Mouse (Mus musculus) urinary bladder, postnatal 4 days (tissue): ENCODE measurements at regions not wholly inside any gene's neighbourhood (a gene's known extent, or its start where the extent isn't known, plus 50 kb on each side); places are given as distances from the start of the nearest gene placed in this dataset.

Source experiments
- DNase-seq, 2 experiments: peaks; one replicate each; pipeline ENCODE4 v3.0.0; 2021 to 2022; ENCODE audit warnings: low spot score in 2 of 2

GRCm38 (mm10) chr6:93257130-93257841 is 314.0 kb upstream of the Adamts9 start:
- DNase-seq = no peak

- DNase-seq = no peak
Observed at GRCm38 (mm10) chr6:93253746-93254145, 310.5 kb upstream of the Adamts9 start.

DNA sequence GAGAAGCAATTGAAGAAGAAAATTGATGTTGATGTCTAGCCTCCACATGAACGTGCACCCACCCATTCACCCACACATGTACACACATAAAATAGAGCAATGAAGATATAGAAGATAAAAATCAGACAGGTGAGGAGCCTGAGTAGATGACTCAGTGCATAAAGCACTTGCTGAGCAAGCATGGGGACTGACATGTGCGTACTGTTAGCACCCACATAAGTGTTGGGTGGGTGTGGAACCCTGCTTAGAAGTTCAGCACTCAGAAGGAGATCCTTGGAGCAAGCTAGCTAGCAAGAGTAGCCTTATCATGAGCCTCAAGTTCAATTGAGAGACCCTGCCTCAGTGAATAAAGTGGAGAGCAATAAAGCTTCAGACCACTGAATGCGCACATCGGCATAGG is 305.7 kb upstream of the Adamts9 start:
- DNase-seq = no peak

GRCm38 (mm10) chr6:93246498-93247242 is 303.4 kb upstream of the Adamts9 start:
- DNase-seq = no peak

DNA sequence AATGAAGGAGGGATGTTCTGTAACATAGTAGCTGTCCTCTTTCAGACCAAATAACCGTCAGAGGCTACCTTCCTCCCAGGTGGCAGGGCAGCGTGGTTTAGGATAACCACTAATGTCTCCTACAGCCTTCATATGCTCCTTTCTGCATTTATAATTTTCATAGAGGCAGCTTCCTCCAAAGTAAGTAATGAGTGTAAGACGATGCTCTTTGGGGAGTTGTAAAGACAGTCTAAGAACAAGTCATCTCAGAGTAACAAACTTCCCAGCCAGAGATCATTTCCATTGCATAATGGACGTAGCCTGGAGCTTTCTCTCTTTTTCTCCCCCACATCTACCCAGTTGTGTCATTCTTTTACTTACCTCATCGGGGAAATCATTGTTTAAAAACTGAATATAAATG is 292.3 kb upstream of the Adamts9 start:
- DNase-seq = no peak

GRCm38 (mm10) chr6:93232636-93233035 is 289.3 kb upstream of the Adamts9 start:
- no peak for DNase-seq

- no peak for DNase-seq
Observed at GRCm38 (mm10) chr6:93230450-93230849, 287.2 kb upstream of the Adamts9 start.

DNA sequence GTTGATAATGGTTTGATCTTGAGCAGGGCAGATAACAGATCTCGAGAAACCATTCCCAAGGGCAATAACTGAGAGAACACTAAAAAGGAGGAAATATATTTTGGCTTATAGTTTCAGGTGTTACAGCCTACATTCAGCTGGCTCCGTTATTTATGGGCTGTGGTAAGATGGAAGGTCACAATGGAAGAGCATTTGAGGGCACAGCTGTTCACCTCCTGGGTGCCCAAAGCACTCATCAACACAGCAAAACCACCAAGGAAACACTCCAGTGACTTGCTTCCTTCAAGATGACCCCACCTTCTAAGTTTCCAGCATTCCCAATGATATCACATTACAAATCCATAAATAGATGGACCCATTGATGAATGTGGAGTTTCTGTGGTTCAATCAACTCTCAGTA is 286.0 kb upstream of the Adamts9 start:
- DNase-seq = no peak

DNA sequence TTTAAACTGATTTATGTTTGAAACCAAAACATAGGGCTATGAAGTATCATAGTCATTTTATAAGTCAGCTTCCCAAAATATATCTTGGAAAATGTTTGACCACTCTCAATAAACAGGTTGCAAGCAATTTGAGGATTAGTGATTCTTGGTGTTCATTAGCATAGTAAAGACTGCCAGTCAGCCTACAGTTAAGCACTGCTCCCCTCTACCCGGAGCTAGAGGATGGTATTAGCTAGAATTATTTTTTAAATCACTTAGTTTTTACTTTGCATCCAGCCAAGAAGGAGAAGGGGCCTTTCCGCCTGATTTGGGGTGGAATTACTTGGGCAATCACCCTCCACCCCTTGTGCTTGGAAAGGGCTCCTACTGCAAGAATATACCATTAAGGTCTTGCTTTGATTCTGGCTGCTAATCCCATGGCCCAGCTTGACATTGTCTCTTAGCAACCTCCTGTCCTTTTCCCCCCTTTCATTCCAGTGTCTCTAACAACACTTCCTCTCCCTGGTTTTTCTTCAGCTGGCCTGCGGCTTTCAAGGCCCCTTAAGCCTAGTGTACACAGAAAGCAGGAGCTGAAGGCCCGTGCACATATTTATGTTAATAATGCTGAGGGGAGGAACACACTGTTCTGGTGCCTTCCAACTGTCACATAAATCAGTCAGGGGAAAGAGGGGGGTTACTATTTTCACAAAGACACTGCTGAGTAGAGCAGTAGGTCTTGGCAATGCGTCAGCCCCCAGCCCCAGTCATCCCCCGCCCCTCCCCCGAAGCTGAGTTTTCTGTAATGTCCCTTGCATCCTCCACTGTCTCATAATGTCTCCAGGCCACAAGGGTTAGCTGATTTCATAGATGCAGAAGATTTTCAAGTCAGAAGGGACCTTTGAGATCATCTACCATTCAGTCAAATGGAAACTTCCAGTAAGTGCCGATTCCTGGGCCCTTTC is 280.6 kb upstream of the Adamts9 start:
- DNase-seq = peak in 1 of 2 experiments; percentile 27

DNA sequence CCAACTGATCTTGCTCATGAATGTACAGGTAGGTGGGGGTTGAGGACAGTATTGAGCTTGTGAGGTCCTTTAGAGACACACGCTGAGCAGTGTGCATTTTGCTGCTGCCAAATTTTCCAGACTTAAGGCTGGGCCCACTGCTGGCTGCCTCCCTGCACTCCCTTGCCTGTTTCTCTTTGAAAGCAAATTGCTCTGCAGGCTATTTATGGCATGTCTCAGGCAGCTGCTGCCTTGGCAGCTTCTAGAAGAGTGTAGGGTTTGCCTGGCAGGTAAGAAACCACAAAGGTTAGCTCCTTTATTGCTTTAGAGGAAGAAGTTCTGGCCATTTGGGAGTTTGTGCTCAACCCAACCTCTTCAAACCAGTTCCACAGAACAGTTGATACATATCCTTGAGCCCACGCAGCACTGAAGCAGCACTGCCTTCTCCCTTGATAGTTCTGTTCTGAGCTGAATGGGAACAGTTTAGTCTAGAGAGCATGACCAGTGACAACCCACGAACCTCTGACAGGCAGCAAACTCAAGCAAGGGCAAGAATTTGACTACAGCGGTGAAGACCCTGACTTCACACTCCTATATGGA is 274.8 kb upstream of the Adamts9 start:
- no peak for DNase-seq

DNA sequence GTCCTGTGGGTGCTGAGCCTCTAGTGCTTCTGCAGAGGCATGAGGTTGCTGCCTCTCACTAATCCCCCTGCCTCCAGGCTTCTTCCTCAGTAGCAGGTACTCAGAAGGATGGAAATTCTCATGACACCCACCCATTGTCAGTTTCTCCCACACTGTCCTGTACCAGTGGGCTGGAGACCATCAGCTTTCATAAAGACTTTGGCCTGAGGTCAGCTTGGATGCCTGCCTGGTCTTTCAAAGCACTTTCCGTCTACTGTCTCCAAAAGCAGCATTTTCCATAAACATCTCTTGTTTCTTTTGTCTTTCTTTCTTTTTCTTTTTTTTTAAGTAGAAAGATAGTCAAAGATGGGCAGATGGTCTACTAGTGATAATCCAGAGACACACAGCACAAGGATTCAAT is 257.6 kb upstream of the Adamts9 start:
- DNase-seq = no peak

DNA sequence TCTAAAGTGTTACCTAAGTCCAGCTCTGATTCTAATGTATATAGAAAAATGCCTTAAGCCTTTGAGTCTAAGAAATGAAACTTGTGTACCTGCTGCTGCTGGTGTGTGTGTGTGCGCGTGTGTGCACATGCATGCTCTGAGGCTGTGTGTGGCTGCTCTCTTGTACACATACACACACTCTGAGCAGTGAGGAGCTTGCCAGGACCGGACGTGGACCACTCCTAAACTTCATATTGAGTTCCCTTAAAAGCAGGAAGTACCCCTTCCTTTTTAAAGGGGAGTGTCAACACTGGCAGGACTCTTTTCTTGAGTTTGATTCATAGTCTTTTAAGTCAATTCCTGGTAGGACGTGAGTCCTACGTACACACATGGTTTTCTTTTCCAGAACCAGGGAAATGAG is 251.4 kb upstream of the Adamts9 start:
- DNase-seq = no peak

- no peak for DNase-seq
Observed at GRCm38 (mm10) chr6:93192980-93193379, 249.7 kb upstream of the Adamts9 start.

- DNase-seq = no peak
Observed at GRCm38 (mm10) chr6:93190986-93191385, 247.7 kb upstream of the Adamts9 start.

- DNase-seq = peak in 1 of 2 experiments; percentile 30
Observed at GRCm38 (mm10) chr6:93168526-93168925, 225.2 kb upstream of the Adamts9 start.

DNA sequence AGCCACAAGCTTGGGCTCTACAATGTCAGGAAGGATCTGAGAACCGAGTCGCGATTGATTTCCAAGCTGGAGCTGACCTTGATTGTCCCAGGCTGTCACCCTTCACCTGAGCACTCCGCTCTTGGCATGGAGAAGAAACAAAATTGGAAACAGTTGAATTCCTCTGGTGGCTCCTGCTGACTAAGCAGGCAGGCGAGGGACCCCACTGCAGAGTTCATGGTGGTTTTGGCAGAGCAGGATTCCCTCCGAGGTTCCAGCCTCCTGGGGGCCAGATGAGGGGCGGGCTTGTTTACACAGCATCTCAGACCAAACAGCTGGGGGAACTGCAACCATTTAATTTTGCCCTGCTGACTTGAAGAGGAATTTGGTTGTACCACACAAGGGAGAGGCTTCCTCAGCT is 224.0 kb upstream of the Adamts9 start:
- DNase-seq = peak in 1 of 2 experiments; percentile 28

DNA sequence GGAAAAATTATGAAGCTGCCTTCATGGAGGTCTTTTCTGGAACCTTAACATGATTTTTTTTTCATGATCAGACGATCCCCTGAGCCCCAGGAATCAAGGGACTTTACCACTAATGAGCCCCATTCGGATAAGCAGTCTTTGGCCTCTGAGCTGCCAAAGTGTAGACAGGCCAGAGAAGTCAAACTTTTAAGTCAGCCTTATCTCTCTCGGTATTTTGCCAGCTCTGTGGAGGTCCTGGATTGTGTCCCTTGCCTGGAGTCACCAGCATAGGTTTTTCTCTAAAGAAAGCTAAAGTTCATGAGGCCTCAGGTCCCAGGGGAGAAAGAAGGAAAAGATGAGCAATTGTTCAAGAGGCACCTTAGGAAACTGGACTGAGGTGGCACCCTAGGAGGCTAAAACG is 222.7 kb upstream of the Adamts9 start:
- no peak for DNase-seq

DNA sequence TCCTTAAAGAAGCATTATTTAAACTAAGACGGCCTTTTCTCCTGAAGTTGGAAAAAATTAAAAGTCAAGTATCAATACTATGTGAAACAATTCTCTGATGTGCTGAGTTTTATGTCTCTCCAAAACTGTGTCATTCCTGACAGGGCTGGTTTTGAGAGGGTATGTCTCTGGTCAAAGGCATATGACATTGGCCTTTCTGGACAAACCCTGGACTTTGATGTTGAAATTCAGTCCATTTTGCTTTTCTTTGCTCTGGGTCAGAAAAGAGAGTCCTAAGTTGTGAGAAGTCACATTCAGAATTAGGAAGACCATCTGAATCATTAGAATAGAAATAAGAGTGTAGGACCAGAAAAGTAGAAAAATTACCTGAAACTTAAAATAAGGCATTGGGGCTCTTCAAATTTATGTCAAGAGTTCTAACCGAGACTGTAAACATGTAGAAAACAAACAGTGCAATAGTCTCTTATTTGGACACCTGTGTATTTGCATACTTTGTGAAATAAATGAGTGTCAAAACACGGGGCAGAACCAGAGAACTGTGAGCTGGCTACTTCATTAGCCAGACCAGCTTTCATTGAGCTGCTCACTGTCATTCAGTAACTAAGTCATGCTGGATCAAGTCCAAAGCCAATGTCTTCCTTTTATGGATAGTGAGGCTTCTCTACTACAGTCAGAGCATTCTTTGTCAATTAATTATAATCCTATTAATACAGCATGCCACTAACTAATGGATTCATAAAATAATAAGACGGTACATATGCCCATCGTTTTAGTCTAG is 209.3 kb upstream of the Adamts9 start:
- no peak for DNase-seq

DNA sequence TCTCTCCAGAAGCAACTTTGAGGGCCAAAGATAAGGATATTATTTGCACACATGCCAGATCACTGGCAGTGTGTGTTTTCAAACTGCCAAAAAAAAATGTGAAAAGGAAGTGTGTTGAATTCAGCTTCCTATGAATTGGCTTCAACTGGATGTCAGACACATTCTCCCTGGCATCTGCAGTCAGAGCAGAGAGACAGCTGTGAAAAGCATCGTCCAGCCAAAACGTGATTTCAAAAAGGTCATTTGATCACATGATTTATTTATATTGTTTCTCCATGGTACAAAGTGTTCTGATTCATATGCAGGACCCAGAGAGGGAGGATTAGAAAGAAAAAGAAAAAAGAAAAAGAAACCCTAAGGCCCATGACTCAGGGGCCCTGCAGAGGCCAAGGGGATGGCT is 207.2 kb upstream of the Adamts9 start:
- no peak for DNase-seq

GRCm38 (mm10) chr6:93149956-93150355 is 206.7 kb upstream of the Adamts9 start:
- DNase-seq = no peak

DNA sequence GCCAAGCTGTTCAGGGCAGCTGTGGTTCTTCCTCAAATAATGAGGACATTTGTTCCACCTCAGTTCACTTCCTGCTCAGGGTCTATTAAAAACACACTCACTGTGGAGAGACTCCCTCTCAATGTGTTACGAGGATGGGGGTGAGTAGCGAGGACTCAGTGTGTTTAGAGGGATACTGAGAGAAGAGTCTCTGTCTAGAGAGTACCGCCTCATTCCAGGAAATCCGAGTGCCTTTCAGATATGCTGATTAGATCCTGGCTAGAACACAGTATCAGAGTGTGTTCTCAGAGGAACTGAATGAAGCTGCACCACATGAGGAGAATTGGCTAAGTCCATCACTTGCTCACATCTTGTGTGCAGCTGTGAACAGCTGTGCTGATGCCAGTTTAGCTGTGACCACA is 197.0 kb upstream of the Adamts9 start:
- no peak for DNase-seq
